Mouse (Mus musculus): ENCODE data around the gene Crebrf. TPM values are rescaled to one million over a fixed set of nuclear protein-coding genes. Genes with fewer than 3 reads are reported as not detected.

Gene Crebrf
- polyA plus RNA-seq, 1 experiment from 2014 or later = 15.1 TPM

- Histone ChIP-seq H3K36me3 (ENCODE audit: control insufficient read depth, insufficient read depth, low read length) (no peaks in the 10 kb centered on the region), H3K27ac (ENCODE audit: low read depth, low read length) (no peak overlapping the region), H3K27me3 (ENCODE audit: control insufficient read depth, insufficient read depth, low read length) (no peaks in the 10 kb centered on the region), H3K4me3 (ENCODE audit: low read depth, low read length) (no peak overlapping the region), H3K9me3 (ENCODE audit: control insufficient read depth, low read length) (no peaks in the 10 kb centered on the region), H3K4me2 (ENCODE audit: low read depth, low read length) (no peak overlapping the region), H3K9ac (replicated peaks; ENCODE audit: low read depth, low read length) (no peak overlapping the region), H3K4me1 (ENCODE audit: control insufficient read depth, insufficient read depth, low read length) (peaks cover 7% of the 10 kb centered on the region)
- no peak for ATAC-seq (ENCODE audit: low read depth)
- 58% methylated on average over 6 of the region's 6 CpGs for WGBS
Observed at GRCm38 (mm10) chr17:26710049-26710448, 5.4 kb upstream of the Crebrf start.

GRCm38 (mm10) chr17:26715916-26716717, 667 bp downstream of the Crebrf start:
- Histone ChIP-seq H3K9ac (replicated peaks; ENCODE audit: low read depth, low read length) (peak overlapping the region; percentile 70), H3K9me3 (ENCODE audit: control insufficient read depth, low read length) (no peaks in the 10 kb centered on the region), H3K4me2 (ENCODE audit: low read depth, low read length) (peak overlapping the region; percentile 49), H3K27me3 (ENCODE audit: control insufficient read depth, insufficient read depth, low read length) (no peaks in the 10 kb centered on the region), H3K36me3 (ENCODE audit: control insufficient read depth, insufficient read depth, low read length) (no peaks in the 10 kb centered on the region), H3K27ac (ENCODE audit: low read depth, low read length) (peak overlapping the region; percentile 80), H3K4me1 (ENCODE audit: control insufficient read depth, insufficient read depth, low read length) (peaks cover 7% of the 10 kb centered on the region), H3K4me3 (ENCODE audit: low read depth, low read length) (peak overlapping the region; percentile 95)
- WGBS = under 1% methylated on average over 37 of the region's 75 CpGs
- ATAC-seq (ENCODE audit: low read depth) = peak; percentile 98

- no peak for ATAC-seq (ENCODE audit: low read depth)
- H3K4me3 ChIP-seq (ENCODE audit: low read depth, low read length) = no peak overlapping the region
Observed at GRCm38 (mm10) chr17:26717868-26718267, 2.4 kb downstream of the Crebrf start.

GRCm38 (mm10) chr17:26719405-26719804, 4.0 kb downstream of the Crebrf start:
- no peaks in the 10 kb centered on the region for H3K27me3 ChIP-seq (ENCODE audit: control insufficient read depth, insufficient read depth, low read length)
- H3K4me1 ChIP-seq (ENCODE audit: control insufficient read depth, insufficient read depth, low read length) = peaks cover 7% of the 10 kb centered on the region
- no peak overlapping the region for H3K4me3 ChIP-seq (ENCODE audit: low read depth, low read length)
- no peaks in the 10 kb centered on the region for H3K9me3 ChIP-seq (ENCODE audit: control insufficient read depth, low read length)
- H3K27ac ChIP-seq (ENCODE audit: low read depth, low read length) = no peak overlapping the region
- H3K4me2 ChIP-seq (ENCODE audit: low read depth, low read length) = no peak overlapping the region
- H3K36me3 ChIP-seq (ENCODE audit: control insufficient read depth, insufficient read depth, low read length) = no peaks in the 10 kb centered on the region
- ATAC-seq (ENCODE audit: low read depth) = no peak
- no peak overlapping the region for H3K9ac ChIP-seq (replicated peaks; ENCODE audit: low read depth, low read length)

More at GRCm38 (mm10) chr17:26717868-26718267, 2.4 kb downstream of the Crebrf start:
- WGBS = 59% methylated on average over 2 of the region's 2 CpGs
- H3K27ac ChIP-seq (ENCODE audit: low read depth, low read length) = no peak overlapping the region
- H3K4me1 ChIP-seq (ENCODE audit: control insufficient read depth, insufficient read depth, low read length) = peaks cover 7% of the 10 kb centered on the region
- H3K27me3 ChIP-seq (ENCODE audit: control insufficient read depth, insufficient read depth, low read length) = no peaks in the 10 kb centered on the region
- H3K4me2 ChIP-seq (ENCODE audit: low read depth, low read length) = no peak overlapping the region
- no peaks in the 10 kb centered on the region for H3K9me3 ChIP-seq (ENCODE audit: control insufficient read depth, low read length)
- no peak overlapping the region for H3K9ac ChIP-seq (replicated peaks; ENCODE audit: low read depth, low read length)
- no peaks in the 10 kb centered on the region for H3K36me3 ChIP-seq (ENCODE audit: control insufficient read depth, insufficient read depth, low read length)

- 76% methylated on average over 2 of the region's 2 CpGs for WGBS
- H3K27ac ChIP-seq (ENCODE audit: low read depth, low read length) = no peak overlapping the region
- H3K9ac ChIP-seq (replicated peaks; ENCODE audit: low read depth, low read length) = no peak overlapping the region
- no peak overlapping the region for H3K4me2 ChIP-seq (ENCODE audit: low read depth, low read length)
- ATAC-seq (ENCODE audit: low read depth) = no peak
- H3K4me3 ChIP-seq (ENCODE audit: low read depth, low read length) = no peak overlapping the region
- H3K4me1 ChIP-seq (ENCODE audit: control insufficient read depth, insufficient read depth, low read length) = no peaks in the 10 kb centered on the region
- H3K27me3 ChIP-seq (ENCODE audit: control insufficient read depth, insufficient read depth, low read length) = no peaks in the 10 kb centered on the region
- H3K36me3 ChIP-seq (ENCODE audit: control insufficient read depth, insufficient read depth, low read length) = no peaks in the 10 kb centered on the region
- H3K9me3 ChIP-seq (ENCODE audit: control insufficient read depth, low read length) = no peaks in the 10 kb centered on the region
Observed at GRCm38 (mm10) chr17:26721802-26722201, 6.4 kb downstream of the Crebrf start.

GRCm38 (mm10) chr17:26724790-26725189, 9.3 kb downstream of the Crebrf start:
- no peak overlapping the region for H3K4me2 ChIP-seq (ENCODE audit: low read depth, low read length)
- no peaks in the 10 kb centered on the region for H3K36me3 ChIP-seq (ENCODE audit: control insufficient read depth, insufficient read depth, low read length)
- H3K4me1 ChIP-seq (ENCODE audit: control insufficient read depth, insufficient read depth, low read length) = no peaks in the 10 kb centered on the region
- no peak for ATAC-seq (ENCODE audit: low read depth)
- no peaks in the 10 kb centered on the region for H3K27me3 ChIP-seq (ENCODE audit: control insufficient read depth, insufficient read depth, low read length)
- 43% methylated on average over 1 of the region's 1 CpGs for WGBS
- H3K27ac ChIP-seq (ENCODE audit: low read depth, low read length) = no peak overlapping the region
- no peak overlapping the region for H3K9ac ChIP-seq (replicated peaks; ENCODE audit: low read depth, low read length)
- no peak overlapping the region for H3K4me3 ChIP-seq (ENCODE audit: low read depth, low read length)
- H3K9me3 ChIP-seq (ENCODE audit: control insufficient read depth, low read length) = no peaks in the 10 kb centered on the region

- Histone ChIP-seq H3K27ac (ENCODE audit: low read depth, low read length) (no peak overlapping the region), H3K36me3 (ENCODE audit: control insufficient read depth, insufficient read depth, low read length) (no peaks in the 10 kb centered on the region), H3K9ac (replicated peaks; ENCODE audit: low read depth, low read length) (no peak overlapping the region), H3K27me3 (ENCODE audit: control insufficient read depth, insufficient read depth, low read length) (no peaks in the 10 kb centered on the region), H3K4me2 (ENCODE audit: low read depth, low read length) (no peak overlapping the region), H3K4me3 (ENCODE audit: low read depth, low read length) (no peak overlapping the region), H3K4me1 (ENCODE audit: control insufficient read depth, insufficient read depth, low read length) (no peaks in the 10 kb centered on the region), H3K9me3 (ENCODE audit: control insufficient read depth, low read length) (no peaks in the 10 kb centered on the region)
- WGBS = 86% methylated on average over 1 of the region's 1 CpGs
- ATAC-seq (ENCODE audit: low read depth) = no peak
Observed at GRCm38 (mm10) chr17:26726674-26727073, 11.2 kb downstream of the Crebrf start.

- H3K9me3 ChIP-seq (ENCODE audit: control insufficient read depth, low read length) = no peaks in the 10 kb centered on the region
- H3K27me3 ChIP-seq (ENCODE audit: control insufficient read depth, insufficient read depth, low read length) = no peaks in the 10 kb centered on the region
- H3K36me3 ChIP-seq (ENCODE audit: control insufficient read depth, insufficient read depth, low read length) = no peaks in the 10 kb centered on the region
- WGBS = 80% methylated on average over 3 of the region's 3 CpGs
- no peak overlapping the region for H3K4me3 ChIP-seq (ENCODE audit: low read depth, low read length)
- no peak overlapping the region for H3K27ac ChIP-seq (ENCODE audit: low read depth, low read length)
- H3K4me1 ChIP-seq (ENCODE audit: control insufficient read depth, insufficient read depth, low read length) = no peaks in the 10 kb centered on the region
- ATAC-seq (ENCODE audit: low read depth) = no peak
- no peak overlapping the region for H3K4me2 ChIP-seq (ENCODE audit: low read depth, low read length)
- H3K9ac ChIP-seq (replicated peaks; ENCODE audit: low read depth, low read length) = no peak overlapping the region
Observed at GRCm38 (mm10) chr17:26727110-26727755, 11.8 kb downstream of the Crebrf start.

- Histone ChIP-seq H3K4me1 (ENCODE audit: control insufficient read depth, insufficient read depth, low read length) (no peaks in the 10 kb centered on the region), H3K4me3 (ENCODE audit: low read depth, low read length) (no peak overlapping the region), H3K36me3 (ENCODE audit: control insufficient read depth, insufficient read depth, low read length) (no peaks in the 10 kb centered on the region; the same call in 1 of the 2 replicates), H3K9ac (replicated peaks; ENCODE audit: low read depth, low read length) (no peak overlapping the region), H3K27ac (ENCODE audit: low read depth, low read length) (no peak overlapping the region), H3K9me3 (ENCODE audit: control insufficient read depth, low read length) (no peaks in the 10 kb centered on the region), H3K27me3 (ENCODE audit: control insufficient read depth, insufficient read depth, low read length) (no peaks in the 10 kb centered on the region), H3K4me2 (ENCODE audit: low read depth, low read length) (no peak overlapping the region)
- 47% methylated on average over 4 of the region's 4 CpGs for WGBS
- ATAC-seq (ENCODE audit: low read depth) = no peak
Observed at GRCm38 (mm10) chr17:26742581-26742980, 27.1 kb downstream of the Crebrf start.
